Mouse (Mus musculus) G1E (cell line): ENCODE results near the gene Foxn1.

Source experiments
- CTCF ChIP-seq: IDR thresholded peaks from 2 replicates; pipeline ENCODE4 v1.5.1; 2012; ENCODE audit warnings: low read depth, low read length, inconsistent platforms, mixed read lengths
- TAL1 ChIP-seq: conservative IDR thresholded peaks from 2 replicates; pipeline ENCODE4 v1.6.1; 2012; ENCODE audit warnings: low read depth, low read length, inconsistent platforms, mixed read lengths

DNA sequence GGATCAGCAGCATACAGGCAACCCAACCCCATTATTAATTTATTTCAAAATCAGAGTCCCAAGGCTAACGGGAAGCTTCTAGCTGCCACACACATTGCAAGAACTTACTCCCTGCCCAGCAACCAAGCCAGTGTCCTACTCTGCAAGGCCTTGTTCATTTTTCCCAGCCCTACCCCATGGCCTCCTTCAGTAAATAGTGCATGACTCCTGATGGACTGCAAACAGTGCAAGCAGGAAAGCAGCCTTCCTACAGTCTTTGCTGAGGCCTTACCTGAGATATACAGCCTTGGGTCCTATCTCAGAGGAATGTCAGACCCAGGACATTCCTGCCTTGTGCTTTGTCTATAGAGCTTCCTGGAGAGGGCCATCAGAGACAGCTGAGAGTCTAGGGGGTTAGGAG lies 39.2 kb upstream of the Foxn1 start:
- no peak for TF ChIP-seq CTCF
- no peak for TF ChIP-seq TAL1
